Mouse (Mus musculus) heart, postnatal 4 days (tissue): ENCODE results near the gene Zfp9. TPM values are rescaled to one million over a fixed set of nuclear protein-coding genes. Genes with fewer than 3 reads are reported as not detected.

Experiments used
- DNase-seq: peaks from one replicate; pipeline ENCODE4 v3.0.0; 2021
- microRNA-seq, 2 experiments: library from miRNA; unstranded; fragments of <30 nt; microRNA quantifications; one replicate each; pipeline ENCODE4 v1.2.0; 2021 to 2022
- total RNA-seq, 2 experiments: library from RNA; stranded (reverse); gene quantifications; 2 replicates each; pipeline ENCODE4 v1.2.3; 2021

Zfp9 gene
- total RNA-seq = 1 to 10 TPM; 8.2 to 8.6 TPM

DNA sequence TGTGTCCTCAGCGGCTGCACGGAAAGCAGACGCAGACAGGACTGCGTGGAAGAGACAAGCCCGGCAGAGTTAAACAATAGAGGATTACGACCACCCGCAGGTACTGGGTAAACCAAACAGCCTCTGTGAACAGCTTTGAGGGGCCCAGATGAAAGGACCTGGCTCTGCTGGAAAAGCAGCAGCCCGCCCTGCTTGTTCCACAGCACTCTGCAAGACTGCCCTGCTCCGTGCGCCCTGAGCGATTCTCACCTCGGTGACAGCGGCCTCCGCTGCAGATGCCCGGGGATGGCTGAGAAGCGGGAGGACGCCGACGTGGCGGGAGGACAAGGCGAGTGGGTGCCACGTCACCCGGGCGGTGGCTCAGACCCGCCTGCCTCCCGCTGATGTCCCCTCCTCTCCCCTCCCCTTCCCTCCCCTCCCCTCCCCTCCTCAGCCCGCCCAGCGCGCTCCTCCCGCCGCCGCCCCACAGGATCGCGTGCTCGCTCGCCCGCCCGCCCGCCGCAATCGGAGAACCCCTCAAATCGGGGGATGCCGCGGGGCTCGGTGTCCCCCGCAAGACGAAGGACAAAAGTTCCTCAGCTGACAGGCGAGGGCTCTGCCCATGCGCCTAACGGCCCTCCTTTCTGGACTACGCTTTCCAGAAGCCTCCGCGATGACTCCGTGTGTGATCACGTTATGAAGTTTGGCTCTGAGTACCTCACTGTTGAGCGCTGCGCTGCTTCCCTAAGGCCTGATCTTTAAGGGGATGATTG lies at the start of gene Zfp9:
Gene Zfp9 (minus strand): TSS at position 364 of the 752 bp plus-strand sequence.
- DNase-seq = peak; percentile 83

GRCm38 (mm10) chr6:118520668-118521067 lies 41.5 kb upstream of the Zfp9 start:
- no peak for DNase-seq

DNA sequence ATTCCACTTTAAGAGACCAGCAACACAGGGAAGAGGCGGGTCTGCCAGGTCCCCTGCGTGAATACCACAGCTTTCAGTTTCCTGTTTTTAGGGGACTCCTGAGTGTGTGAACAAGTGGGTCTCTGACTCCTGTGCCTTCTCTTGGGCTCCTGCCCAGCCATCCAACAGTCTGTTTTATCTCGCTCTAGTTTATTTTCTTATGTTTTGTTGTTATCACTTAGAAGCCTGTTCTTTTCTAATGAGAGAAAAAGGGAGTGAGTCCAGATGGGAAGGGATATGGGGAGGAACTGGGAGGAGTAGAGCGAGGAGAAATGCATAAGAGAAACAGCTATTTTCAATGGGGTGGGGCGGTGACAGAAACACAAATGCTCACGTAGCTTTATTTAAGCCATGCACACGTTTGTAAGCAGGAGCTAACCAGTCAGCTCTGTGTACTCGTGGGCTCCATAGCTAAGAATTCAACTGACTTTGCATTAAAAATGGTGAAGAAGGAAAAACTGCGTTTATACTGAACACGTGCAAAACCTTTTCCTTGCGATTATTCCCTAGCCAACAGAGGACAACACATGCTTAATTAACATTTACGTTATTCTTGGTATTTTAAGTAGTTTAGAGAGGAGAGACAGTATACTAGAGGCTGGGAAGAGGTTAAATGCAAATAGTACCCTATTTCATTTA lies 34.4 kb upstream of the Zfp9 start:
- no peak for DNase-seq

GRCm38 (mm10) chr6:118499010-118499409 lies 19.9 kb upstream of the Zfp9 start:
- no peak for DNase-seq

GRCm38 (mm10) chr6:118482125-118482524 lies 3.0 kb upstream of the Zfp9 start:
- no peak for DNase-seq

DNA sequence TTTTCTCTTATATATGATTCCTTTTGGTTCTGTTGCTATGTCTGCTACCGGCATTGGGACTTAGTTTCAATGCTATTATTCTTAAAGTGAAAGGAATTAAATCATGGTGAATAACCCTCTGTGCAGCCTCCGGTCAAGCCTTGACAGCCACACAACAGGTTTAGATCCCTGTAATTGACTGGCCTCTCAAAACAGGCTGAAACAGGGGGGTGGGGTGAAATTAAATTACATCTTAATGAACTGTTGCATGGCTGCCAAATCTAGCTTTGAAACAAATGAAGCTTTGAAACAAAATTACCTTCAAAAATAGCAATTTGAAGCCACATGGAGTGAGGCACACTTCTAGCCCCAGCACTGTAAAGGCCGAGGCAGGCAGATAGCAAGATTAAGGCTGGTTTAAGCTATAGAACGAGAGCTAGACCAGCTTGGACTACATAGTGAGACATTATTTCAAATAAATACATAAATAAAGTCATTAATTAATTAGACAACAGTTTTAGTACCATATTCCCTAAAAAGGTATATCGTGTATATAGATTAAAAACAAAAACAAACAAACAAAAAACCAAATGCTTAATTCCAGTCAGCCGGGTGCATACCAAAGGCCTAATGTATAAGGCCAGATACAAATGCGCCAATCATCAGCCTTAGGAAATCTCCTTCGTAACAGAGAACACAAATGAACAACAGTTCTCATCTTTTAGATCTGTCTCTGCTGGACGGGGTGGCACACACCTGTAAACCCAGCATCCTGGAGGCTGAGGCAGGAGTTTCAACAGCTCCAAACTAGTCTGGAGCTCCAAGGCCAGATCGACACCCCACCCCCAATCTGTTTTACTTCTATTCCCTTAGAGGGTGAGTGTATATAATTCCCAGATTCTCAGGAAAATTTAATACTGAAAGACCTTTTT lies 990 bp downstream of the Zfp9 start:
- no peak for DNase-seq

GRCm38 (mm10) chr6:118462069-118462705 lies 16.9 kb downstream of the Zfp9 start:
- no peak for DNase-seq

GRCm38 (mm10) chr6:118457726-118458125 lies 21.4 kb downstream of the Zfp9 start:
- DNase-seq = no peak

- DNase-seq = peak; percentile 90
Observed at GRCm38 (mm10) chr6:118455042-118455631, 24.0 kb downstream of the Zfp9 start, which contains the start of gene Zfp248. Gene Zfp248 (minus strand): TSS chr6:118455528.

DNA sequence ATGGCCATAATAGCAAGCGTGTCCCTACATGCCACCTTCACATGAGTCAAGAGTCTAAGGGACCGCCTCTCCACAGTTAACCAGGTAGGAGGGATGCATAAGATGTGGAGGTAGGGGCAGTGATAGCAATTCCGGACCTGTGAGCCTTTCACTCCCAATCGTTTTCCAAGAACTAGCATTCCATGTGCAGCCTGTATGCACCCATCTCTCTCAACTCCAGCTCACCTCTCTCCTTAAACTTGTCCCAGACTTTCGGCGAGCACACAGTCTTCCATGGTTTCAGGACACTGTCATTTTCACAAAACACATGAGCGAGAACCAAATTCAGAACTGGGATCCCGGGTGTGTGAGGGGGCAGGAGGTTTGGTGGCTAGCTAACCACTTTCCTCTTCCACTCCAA lies 24.7 kb downstream of the Zfp9 start:
- peak; percentile 9 for DNase-seq

- no peak for DNase-seq
Observed at GRCm38 (mm10) chr6:118431502-118431901, 47.6 kb downstream of the Zfp9 start.

DNA sequence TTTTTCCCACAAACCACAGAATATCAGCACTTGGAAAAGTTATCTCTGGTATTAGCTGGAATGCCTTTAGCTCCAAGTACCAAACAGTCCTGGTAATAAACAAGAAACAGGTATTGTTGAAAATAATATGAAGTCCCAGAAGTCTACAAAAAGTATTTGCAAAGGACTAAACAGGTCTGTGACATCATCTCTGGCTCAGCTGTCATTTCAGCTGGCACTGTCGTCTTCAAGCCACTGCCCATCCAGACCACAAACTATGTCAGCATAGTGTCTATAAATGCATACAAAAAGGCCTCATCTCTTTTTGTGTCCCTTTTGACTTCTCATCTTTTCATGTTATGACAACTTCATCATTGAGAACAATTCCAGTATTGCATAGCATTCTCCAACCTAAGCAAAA lies 52.5 kb downstream of the Zfp9 start:
- no peak for DNase-seq

DNA sequence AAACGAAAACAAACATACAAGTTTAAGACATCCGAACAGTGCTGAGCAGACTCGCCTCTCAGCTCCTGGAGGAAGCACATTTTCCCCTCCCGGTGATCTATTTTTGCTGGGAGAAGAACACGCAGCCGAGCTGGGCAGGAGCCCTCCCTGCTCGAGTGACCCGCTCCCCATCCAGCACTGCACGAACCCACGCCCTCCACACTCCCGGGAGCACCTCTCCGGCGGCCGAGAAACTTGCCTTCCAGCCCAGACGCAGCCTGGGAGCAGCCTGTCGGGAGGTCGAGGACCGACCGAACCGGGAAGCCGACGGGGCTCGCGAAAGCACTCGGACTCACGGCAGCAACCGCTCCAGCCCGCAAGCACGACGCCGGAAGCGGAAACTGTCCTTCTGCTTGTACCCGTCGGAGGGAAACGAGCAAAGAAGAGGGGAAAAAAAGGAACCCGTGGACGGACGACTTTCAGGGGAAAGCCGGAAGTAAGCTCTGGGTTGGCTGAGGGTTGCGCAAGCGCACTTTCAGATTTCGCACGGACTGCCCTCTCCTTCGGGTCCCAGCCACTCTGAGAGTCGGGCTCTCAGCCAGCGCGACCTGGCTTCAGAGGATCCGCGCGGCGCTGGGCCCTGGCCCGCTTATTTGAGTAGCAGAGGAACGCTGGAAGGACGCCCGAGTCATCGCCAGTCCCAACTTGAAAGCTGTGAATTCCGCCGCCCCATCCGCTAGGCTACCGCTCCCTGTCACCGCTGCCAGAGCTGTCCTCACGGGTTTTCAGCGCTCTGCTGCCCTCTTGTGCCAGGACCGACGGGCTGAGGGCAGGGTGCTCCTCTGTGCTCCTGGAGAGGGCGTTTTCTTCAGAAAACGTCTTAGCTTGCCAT lies 59.8 kb downstream of the Zfp9 start, which contains the start of gene Bms1:
Gene Bms1 (minus strand): TSS at position 425 of the 871 bp plus-strand sequence.
- peak; percentile 97 for DNase-seq

Small RNA genes within 50 kb of the gene (microRNA-seq; reads per million reads assigned to microRNA genes)
- gene Gm25953 = 0 reads per million in 2 experiments

Other genes with a start within 250 kb of the Zfp9 start
- 10 to 100 TPM; 19.9 to 23.6 TPM for gene Bms1, start 59.8 kb downstream of the Zfp9 start, total RNA-seq
- gene Zfp248, start 23.8 kb downstream of the Zfp9 start, total RNA-seq = 1 to 10 TPM; 3.7 TPM
- gene Ankrd26, start 82.9 kb upstream of the Zfp9 start, total RNA-seq = 1 to 10 TPM; 3.2 to 3.5 TPM